Mouse (Mus musculus) heart, postnatal 0 days (tissue): Measurements from ENCODE around the gene Tgfbi. TPM values are rescaled to one million over a fixed set of nuclear protein-coding genes. Genes with fewer than 3 reads are reported as not detected.
A peak's percentile ranks its signal among the peaks of the same experiment; 100 is the strongest.

Experiments
- ATAC-seq: fragments of 200-750 bp; cut with Nextera tagmentation; 2 replicates; pipeline ENCODE4 v1.8.0; 2017; ENCODE audit warnings: low read depth, moderate number of reproducible peaks, moderate library complexity; ENCODE audit not compliant: insufficient read depth
- DNase-seq: peaks from one replicate; pipeline ENCODE4 v3.0.0-alpha.2; 2016; ENCODE audit warnings: low spot score
- H3K27ac ChIP-seq: fragments of 300-500 bp; sonication (generic); 2 replicates; pipeline ENCODE4 v1.5.1; 2014; ENCODE audit warnings: low read depth, mild to moderate bottlenecking
- H3K27me3 ChIP-seq: fragments of 300-500 bp; sonication (generic); 2 replicates; pipeline ENCODE4 v1.6.1; 2014; ENCODE audit warnings: low read length, mixed read lengths; ENCODE audit not compliant: control insufficient read depth, insufficient read depth
- H3K36me3 ChIP-seq: fragments of 300-500 bp; sonication (generic); replicated peaks from 2 replicates; pipeline ENCODE4 v1.6.1; 2014; ENCODE audit warnings: low read length, mixed read lengths; ENCODE audit not compliant: control insufficient read depth, insufficient read depth
- H3K4me1 ChIP-seq: fragments of 300-500 bp; sonication (generic); 2 replicates; pipeline ENCODE4 v1.6.1; 2014; ENCODE audit warnings: antibody characterized with exemption; ENCODE audit not compliant: control insufficient read depth, insufficient read depth
- H3K4me2 ChIP-seq: fragments of 300-500 bp; sonication (generic); 2 replicates; pipeline ENCODE4 v1.6.1; 2014; ENCODE audit warnings: low read depth, mild to moderate bottlenecking, low read length, moderate library complexity
- H3K4me3 ChIP-seq: fragments of 300-500 bp; sonication (generic); 2 replicates; pipeline ENCODE4 v1.5.1; 2014; ENCODE audit warnings: low read depth, low read length
- H3K9ac ChIP-seq: fragments of 300-500 bp; sonication (generic); replicated peaks from 2 replicates; pipeline ENCODE4 v1.6.1; 2014; ENCODE audit warnings: low read depth, low read length, mixed read lengths
- H3K9me3 ChIP-seq: fragments of 300-500 bp; sonication (generic); replicated peaks from 2 replicates; pipeline ENCODE4 v1.6.1; 2016; ENCODE audit warnings: low read length; ENCODE audit not compliant: control insufficient read depth
- CTCF ChIP-seq: IDR thresholded peaks from 2 replicates; pipeline ENCODE4 v1.5.1; 2016; ENCODE audit warnings: antibody characterized with exemption, control low read depth, low read depth
- EP300 ChIP-seq: IDR thresholded peaks from 2 replicates; pipeline ENCODE4 v1.6.1; 2016; ENCODE audit warnings: antibody characterized with exemption, low read depth
- WGBS: fragments of 180-500 bp; shearing (Covaris S2); extraction: QIAGEN DNeasy Blood & Tissue Kit; methylation state at CpG from one replicate; pipeline ENCODE4 v1.1.7; 2014; 5-methylcytosine and 5-hydroxymethylcytosine counted together
- polyA plus RNA-seq: library from polyadenylated mRNA; unstranded; fragments of >200 nt; fragmentation: Nextera tagmentation; extraction: Ambion mirVana; gene quantifications from 2 replicates; pipeline ENCODE4 v1.2.1, GENCODE M21; 2015
- total RNA-seq: library from RNA; depleted of rRNA; stranded (reverse); fragments of >200 nt; gene quantifications from 2 replicates; pipeline ENCODE4 v1.2.3, GENCODE M21; 2014; ENCODE audit warnings: low replicate concordance

Tgfbi gene
- total and polyA plus RNA-seq, 2 experiments from 2014 or later: 24.3 to 31.3 TPM

GRCm38 (mm10) chr13:56606724-56607123 lies 2.6 kb upstream of the Tgfbi start:
- DNase-seq: no peak
- H3K4me2 ChIP-seq: no peak overlapping the region
- H3K4me3 ChIP-seq: no peak overlapping the region
- no peaks in the 10 kb centered on the region for H3K9me3 ChIP-seq
- peaks cover 36% of the 10 kb centered on the region for H3K27me3 ChIP-seq
- H3K27ac ChIP-seq: no peak overlapping the region
- WGBS: 72% methylated on average over 11 of the region's 11 CpGs
- H3K9ac ChIP-seq: no peak overlapping the region
- no peaks in the 10 kb centered on the region for H3K36me3 ChIP-seq
- TF ChIP-seq CTCF: no peak
- no peak for TF ChIP-seq EP300
- ATAC-seq: no peak
- peaks cover 9% of the 10 kb centered on the region for H3K4me1 ChIP-seq

GRCm38 (mm10) chr13:56607225-56607624 lies 2.1 kb upstream of the Tgfbi start:
- Histone ChIP-seq H3K9me3 (no peaks in the 10 kb centered on the region), H3K4me2 (no peak overlapping the region), H3K36me3 (no peaks in the 10 kb centered on the region), H3K4me3 (no peak overlapping the region), H3K27me3 (peaks cover 36% of the 10 kb centered on the region), H3K9ac (no peak overlapping the region), H3K4me1 (peaks cover 5% of the 10 kb centered on the region), H3K27ac (no peak overlapping the region)
- no peak for TF ChIP-seq CTCF
- no peak for TF ChIP-seq EP300
- DNase-seq (no peak), ATAC-seq (no peak)
- 36% methylated on average over 7 of the region's 7 CpGs for WGBS

- Histone ChIP-seq H3K4me1 (peaks cover 11% of the 10 kb centered on the region), H3K36me3 (no peaks in the 10 kb centered on the region), H3K9ac (no peak overlapping the region), H3K27ac (no peak overlapping the region), H3K9me3 (no peaks in the 10 kb centered on the region), H3K4me3 (no peak overlapping the region), H3K4me2 (no peak overlapping the region), H3K27me3 (peaks cover 36% of the 10 kb centered on the region)
- TF ChIP-seq CTCF (no peak), EP300 (no peak)
- whole genome bisulfite sequencing: 73% methylated on average over 4 of the region's 4 CpGs
- DNase-seq: no peak
- no peak for ATAC-seq
These were observed 1.5 kb upstream of the Tgfbi start for GRCm38 (mm10) chr13:56607846-56608245.

GRCm38 (mm10) chr13:56611129-56611528 lies 1.8 kb downstream of the Tgfbi start:
- no peaks in the 10 kb centered on the region for H3K36me3 ChIP-seq
- DNase-seq: no peak
- ATAC-seq: no peak
- no peak overlapping the region for H3K27ac ChIP-seq
- no peak overlapping the region for H3K4me3 ChIP-seq
- H3K27me3 ChIP-seq: peaks cover 36% of the 10 kb centered on the region
- 0 out of 2 replicates have a peak overlapping the region, but pooled peaks have one; percentile 87 for H3K4me2 ChIP-seq
- TF ChIP-seq EP300 (no peak), CTCF (no peak)
- H3K9ac ChIP-seq: no peak overlapping the region
- H3K9me3 ChIP-seq: no peaks in the 10 kb centered on the region
- 61% methylated on average over 4 of the region's 4 CpGs for WGBS
- peaks cover 26% of the 10 kb centered on the region for H3K4me1 ChIP-seq

GRCm38 (mm10) chr13:56611741-56612140 lies 2.4 kb downstream of the Tgfbi start:
- no peak overlapping the region for H3K9ac ChIP-seq

GRCm38 (mm10) chr13:56612331-56612730 lies 3.0 kb downstream of the Tgfbi start:
- no peak overlapping the region for H3K27ac ChIP-seq
- 35% methylated on average over 10 of the region's 10 CpGs for WGBS
- no peaks in the 10 kb centered on the region for H3K9me3 ChIP-seq
- no peak overlapping the region for H3K4me3 ChIP-seq
- peak overlapping the region; percentile 11; the same call in 1 of the 2 replicates for H3K4me2 ChIP-seq
- DNase-seq (no peak), ATAC-seq (no peak)
- H3K27me3 ChIP-seq: peaks cover 31% of the 10 kb centered on the region
- H3K36me3 ChIP-seq: no peaks in the 10 kb centered on the region
- no peak overlapping the region for H3K9ac ChIP-seq
- no peak for TF ChIP-seq CTCF
- no peak for TF ChIP-seq EP300
- peaks cover 26% of the 10 kb centered on the region for H3K4me1 ChIP-seq

More at GRCm38 (mm10) chr13:56611741-56612140, 2.4 kb downstream of the Tgfbi start:
- Histone ChIP-seq H3K27me3 (peaks cover 33% of the 10 kb centered on the region), H3K36me3 (no peaks in the 10 kb centered on the region), H3K4me3 (no peak overlapping the region), H3K4me2 (no peak overlapping the region), H3K4me1 (peaks cover 26% of the 10 kb centered on the region), H3K27ac (no peak overlapping the region), H3K9me3 (no peaks in the 10 kb centered on the region)
- no peak for TF ChIP-seq EP300
- TF ChIP-seq CTCF: no peak
- DNase-seq: no peak
- 56% methylated on average over 3 of the region's 3 CpGs for WGBS
- no peak for ATAC-seq
